Comparison of ENCODE assay signal across 9 mouse cellular contexts in the genomic region with DNA sequence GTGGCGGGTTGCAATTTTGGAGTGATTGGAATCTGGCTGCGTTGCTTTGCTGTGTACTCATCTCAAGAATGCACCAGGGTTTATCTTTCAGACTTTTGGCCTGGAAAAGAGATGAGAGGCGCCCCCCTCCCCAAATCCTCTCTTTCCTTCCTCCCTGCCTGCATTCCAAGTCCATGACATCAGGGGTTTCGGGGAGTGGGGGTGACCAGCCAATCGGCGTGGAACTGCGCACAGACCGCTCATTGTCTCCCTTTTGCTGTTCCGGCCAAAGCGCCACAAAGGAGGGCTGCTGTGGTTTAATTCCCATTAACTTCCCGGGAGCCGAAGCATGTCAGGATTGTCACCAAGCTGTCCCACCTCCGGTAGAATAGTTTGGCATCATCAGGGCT. TPM values are rescaled to one million over a fixed set of nuclear protein-coding genes. Genes with fewer than 3 reads are reported as not detected.
DNase-seq lines count a peak whose midpoint lies in the region; ATAC-seq and TF ChIP-seq lines count a peak whose summit lies in the region.
"Had no signal": no experiment of that assay in that cellular context is flagged by ENCODE, and none has a peak within 500 bp of the region (broad histone marks: within the 10 kb centered on the region; RNA-seq: fewer than 3 reads in every experiment).

No protein-coding gene starts in this region.

- peak overlapping the region; percentile 92 for H3ac ChIP-seq in myocyte (ENCODE audit: control insufficient read depth, insufficient read length)

- H3K4me1 ChIP-seq in thymus, adult 2 months (replicated peaks; ENCODE audit: control insufficient read depth, insufficient read depth, low read length): peaks cover 16% of the 10 kb centered on the region
- H3K4me1 ChIP-seq in embryonic fibroblast, embryonic 13.5 days (ENCODE audit: control insufficient read depth, insufficient read depth, low read length): peaks cover 9% of the 10 kb centered on the region
- peaks cover 43% of the 10 kb centered on the region for H3K4me1 ChIP-seq in heart, embryonic 12.5 days (replicated peaks)
- H3K4me1 ChIP-seq in kidney, postnatal 0 days (replicated peaks; ENCODE audit: insufficient read depth, low read length): peaks cover 32% of the 10 kb centered on the region; the same call in 1 of the 2 replicates

- H3K4me2 ChIP-seq in heart, embryonic 12.5 days: peak overlapping the region; percentile 81
- H3K4me2 ChIP-seq in kidney, postnatal 0 days (ENCODE audit: low read length): peak overlapping the region; percentile 88
- H3K4me2 ChIP-seq in myocyte (ENCODE audit: low read depth): peak overlapping the region; percentile 86

- no peaks in the 10 kb centered on the region for H3K27me3 ChIP-seq in thymus, adult 2 months (ENCODE audit: control insufficient read depth, insufficient read depth, low read length)
- no peaks in the 10 kb centered on the region for H3K27me3 ChIP-seq in heart, embryonic 12.5 days (replicated peaks)
- no peaks in the 10 kb centered on the region for H3K27me3 ChIP-seq in kidney, postnatal 0 days (ENCODE audit: insufficient read depth, low read length)
- no peaks in the 10 kb centered on the region for H3K27me3 ChIP-seq in myocyte (ENCODE audit: control insufficient read depth, insufficient read depth, insufficient read length)

- H3K9me3 ChIP-seq in heart, embryonic 12.5 days (replicated peaks): no peaks in the 10 kb centered on the region
- no peaks in the 10 kb centered on the region for H3K9me3 ChIP-seq in kidney, postnatal 0 days (replicated peaks; ENCODE audit: low read length)

- TF ChIP-seq CTCF in thymus, adult 2 months (IDR thresholded peaks at IDR 0.05; ENCODE audit: borderline replicate concordance, control insufficient read depth, extremely low read depth, insufficient read depth, low read length, poor library complexity): no peak
- TF ChIP-seq CTCF in embryonic fibroblast, embryonic 13.5 days (IDR thresholded peaks at IDR 0.05; ENCODE audit: borderline replicate concordance, insufficient read depth, low read length): no peak
- TF ChIP-seq CTCF in kidney, postnatal 0 days (IDR thresholded peaks at IDR 0.05; ENCODE audit: low read depth): no peak

- no peak for TF ChIP-seq POLR2A in thymus, adult 2 months (IDR thresholded peaks at IDR 0.05; ENCODE audit: control insufficient read depth, extremely low read depth, insufficient read depth, low read length, poor library complexity)
- TF ChIP-seq POLR2A in embryonic fibroblast, embryonic 13.5 days (IDR thresholded peaks at IDR 0.05; ENCODE audit: low read depth, low read length): peak; percentile 74
- TF ChIP-seq POLR2A in myocyte (IDR thresholded peaks at IDR 0.05; ENCODE audit: insufficient read length, low read depth): peak; percentile 64

- H3K4me3 ChIP-seq in thymus, adult 2 months (ENCODE audit: control insufficient read depth, insufficient read depth, low read length): peak overlapping the region; percentile 88
- peak overlapping the region; percentile 80 for H3K4me3 ChIP-seq in embryonic fibroblast, embryonic 13.5 days (ENCODE audit: insufficient read depth, low read length)
- peak overlapping the region; percentile 97 for H3K4me3 ChIP-seq in heart, embryonic 12.5 days
- peak overlapping the region; percentile 72 for H3K4me3 ChIP-seq in kidney, postnatal 0 days (replicated peaks; ENCODE audit: low read depth, low read length)
- peak overlapping the region; percentile 80 for H3K4me3 ChIP-seq in myocyte

- H3K36me3 ChIP-seq in thymus, adult 2 months (ENCODE audit: control insufficient read depth, insufficient read depth, low read length): no peaks in the 10 kb centered on the region
- 0 out of 2 replicates have a peak, but pooled peaks cover under 1% of the 10 kb centered on the region for H3K36me3 ChIP-seq in heart, embryonic 12.5 days
- H3K36me3 ChIP-seq in kidney, postnatal 0 days (ENCODE audit: insufficient read depth, low read length): no peaks in the 10 kb centered on the region
- peaks cover 9% of the 10 kb centered on the region for H3K36me3 ChIP-seq in myocyte (ENCODE audit: control insufficient read depth, insufficient read depth)
- H3K36me3 ChIP-seq: G1E had no signal

- H3K27ac ChIP-seq in thymus, adult 2 months (ENCODE audit: control insufficient read depth, insufficient read depth, low read length): no peak overlapping the region
- H3K27ac ChIP-seq in embryonic fibroblast, embryonic 13.5 days (ENCODE audit: insufficient read depth, low read length): peak overlapping the region; percentile 95
- peak overlapping the region; percentile 99 for H3K27ac ChIP-seq in heart, embryonic 12.5 days (ENCODE audit: poor library complexity, severe bottlenecking)
- peak overlapping the region; percentile 99 for H3K27ac ChIP-seq in kidney, postnatal 0 days

- ATAC-seq in heart, embryonic 12.5 days (ENCODE audit: insufficient number of reproducible peaks, low FRiP score): peak; percentile 60
- peak; percentile 35; the same call in 1 of the 2 replicates for ATAC-seq in kidney, postnatal 0 days (replicated peaks; ENCODE audit: low FRiP score, low read depth)

- peaks cover 60% of the 10 kb centered on the region for H3K79me2 ChIP-seq in myocyte (ENCODE audit: control insufficient read depth, insufficient read depth)

- DNase-seq in thymus, adult 2 months: peak; percentile 12
- DNase-seq in thymus, postnatal 0 days (ENCODE audit: low spot score): no peak
- DNase-seq in kidney, postnatal 0 days (ENCODE audit: low spot score): peak; percentile 91
- DNase-seq in liver: peak; percentile 55
- peak; percentile 25 for DNase-seq in thymus, postnatal 14 days

- 3% methylated on average over 13 of the region's 13 CpGs for WGBS in thymus, adult 2 months
- under 1% methylated on average over 13 of the region's 13 CpGs for WGBS in heart, embryonic 12.5 days
- WGBS in kidney, postnatal 0 days: 1% methylated on average over 13 of the region's 13 CpGs

- H3K9ac ChIP-seq in heart, embryonic 12.5 days: peak overlapping the region; percentile 98
- peak overlapping the region; percentile 89 for H3K9ac ChIP-seq in kidney, postnatal 0 days (ENCODE audit: low read depth, low read length)

TF ChIP-seq in myocyte, 11 proteins besides CTCF, POLR2A, EP300 and RAD21:
- TF ChIP-seq MAX (IDR thresholded peaks at IDR 0.05; ENCODE audit: low read depth): no peak
- TF ChIP-seq POLR2AphosphoS2 (IDR thresholded peaks at IDR 0.05; ENCODE audit: insufficient read length, low read depth): peak; percentile 81

RNA-seq across cellular contexts. Expression of a gene that starts 1.2 kb away (rescaled TPM):
- polyA plus RNA-seq in thymus, adult 2 months (2012; rRNA removed): 199 and 212 TPM in 2 replicates
- polyA plus RNA-seq in thymus, postnatal 0 days (2015; fragmentation: Nextera tagmentation; extraction: Ambion mirVana): 435 and 448 TPM in 2 replicates
- 720 and 799 TPM in 2 replicates for polyA plus RNA-seq in embryonic fibroblast, embryonic 13.5 days (2011; ENCODE audit: insufficient read length, low read depth, missing spikeins)
- 455 and 460 TPM in 2 replicates for polyA plus RNA-seq in heart, embryonic 12.5 days (2016; fragmentation: Nextera tagmentation; extraction: Ambion mirVana)
- polyA plus RNA-seq in kidney, postnatal 0 days (2015; fragmentation: Nextera tagmentation; extraction: Ambion mirVana): 444 and 480 TPM in 2 replicates
- polyA plus RNA-seq in myocyte (2012; fragmentation: generic; extraction: Trizol): 589 TPM
- polyA plus RNA-seq: G1E had no signal
